Mouse (Mus musculus): ENCODE results near the gene Dbr1. TPM values are rescaled to one million over a fixed set of nuclear protein-coding genes. Genes with fewer than 3 reads are reported as not detected.
"Not testable (repeated sequence)": the region's sequence is repeated elsewhere in the genome, so short reads cannot be mapped to it uniquely, and the experiment has no call there.

Gene Dbr1
- polyA plus RNA-seq, 1 experiment from 2014 or later, result 33.9 TPM

DNA sequence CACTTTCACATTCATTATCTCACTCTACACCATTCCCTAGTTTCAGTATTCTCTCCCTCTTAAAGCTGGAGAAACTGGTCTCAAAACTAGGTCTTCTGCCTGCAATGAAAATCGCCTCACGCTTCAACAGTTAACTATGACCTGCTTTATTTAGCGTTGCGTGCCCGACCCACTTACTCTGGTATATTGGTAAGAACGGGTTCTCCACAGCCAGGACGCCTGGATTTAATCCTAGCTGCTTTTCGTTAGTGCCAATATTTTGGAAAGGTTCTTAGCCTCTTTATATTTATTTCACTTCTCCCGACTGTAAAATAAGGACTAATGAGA, 6.6 kb upstream of the Dbr1 start:
- no peak for TF ChIP-seq CTCF (IDR thresholded peaks at IDR 0.05; ENCODE audit: low read depth)
- peak overlapping the region; percentile 83 for H3K4me2 ChIP-seq
- ATAC-seq (ENCODE audit: insufficient read depth), result no peak
- H3K27ac ChIP-seq (ENCODE audit: low read depth), result peak overlapping the region; percentile 94; the same call in 1 of the 2 replicates
- no peaks in the 10 kb centered on the region for H3K27me3 ChIP-seq (ENCODE audit: insufficient read depth, low read length)
- no peaks in the 10 kb centered on the region for H3K36me3 ChIP-seq (ENCODE audit: insufficient read depth)
- peak overlapping the region; percentile 91 for H3K4me3 ChIP-seq (ENCODE audit: low read depth, low read length)
- peaks cover 9% of the 10 kb centered on the region; the same call in 1 of the 2 replicates for H3K4me1 ChIP-seq (ENCODE audit: insufficient read depth)
- peak overlapping the region; percentile 84 for H3K9ac ChIP-seq
- H3K9me3 ChIP-seq (ENCODE audit: low read depth, low read length), result no peaks in the 10 kb centered on the region
- DNase-seq, result no peak
- under 1% methylated on average over 9 of the region's 9 CpGs for WGBS

GRCm38 (mm10) chr9:99580655-99581054, 5.1 kb downstream of the Dbr1 start:
- 39% methylated on average over 2 of the region's 2 CpGs for WGBS
- DNase-seq (peak; percentile 77), ATAC-seq (ENCODE audit: insufficient read depth) (no peak)
- Histone ChIP-seq H3K27ac (ENCODE audit: low read depth) (no peak overlapping the region), H3K27me3 (ENCODE audit: insufficient read depth, low read length) (no peaks in the 10 kb centered on the region), H3K9me3 (ENCODE audit: low read depth, low read length) (no peaks in the 10 kb centered on the region), H3K9ac (no peak overlapping the region), H3K4me2 (no peak overlapping the region), H3K4me3 (ENCODE audit: low read depth, low read length) (no peak overlapping the region), H3K4me1 (ENCODE audit: insufficient read depth) (peaks cover 5% of the 10 kb centered on the region; the same call in 1 of the 2 replicates), H3K36me3 (ENCODE audit: insufficient read depth) (peaks cover 50% of the 10 kb centered on the region)
- TF ChIP-seq CTCF (IDR thresholded peaks at IDR 0.05; ENCODE audit: low read depth), result peak; percentile 75

DNA sequence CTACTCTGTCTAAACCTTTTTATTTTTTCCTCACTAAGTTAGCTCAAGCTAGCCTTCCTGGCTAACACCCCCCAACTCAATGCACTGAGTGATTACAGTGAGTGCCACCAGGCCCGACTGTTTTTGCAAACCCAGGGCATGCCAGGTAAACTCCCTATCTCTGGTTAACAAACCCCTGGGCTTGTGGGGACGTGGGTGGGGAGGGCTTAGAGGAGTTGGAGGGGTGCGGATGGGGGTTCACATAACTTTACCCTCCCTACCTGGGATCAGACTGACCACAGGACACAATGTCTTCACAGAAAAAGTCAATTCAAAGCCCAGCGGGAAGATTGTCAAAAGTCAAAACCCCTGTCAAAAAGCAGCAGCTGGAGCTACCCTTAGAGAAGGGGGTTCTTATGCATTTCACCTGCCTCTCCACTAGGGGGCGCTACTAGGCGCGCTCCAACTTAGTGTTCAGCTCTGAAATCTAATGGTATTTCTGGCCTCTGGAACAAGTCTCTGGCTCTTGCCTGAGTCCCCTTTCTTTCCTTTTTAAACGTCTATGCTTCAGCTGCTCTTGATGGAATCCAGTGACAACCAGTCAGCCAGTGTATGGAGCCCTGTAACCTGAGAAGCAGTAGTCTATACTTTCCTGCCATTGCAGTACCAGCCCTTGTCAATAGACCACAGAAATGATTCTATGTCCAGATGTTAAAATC, 12.1 kb downstream of the Dbr1 start:
- Histone ChIP-seq H3K9ac (no peak overlapping the region), H3K4me2 (no peak overlapping the region), H3K9me3 (ENCODE audit: low read depth, low read length) (no peaks in the 10 kb centered on the region), H3K27me3 (ENCODE audit: insufficient read depth, low read length) (no peaks in the 10 kb centered on the region), H3K36me3 (ENCODE audit: insufficient read depth) (peaks cover 21% of the 10 kb centered on the region), H3K4me1 (ENCODE audit: insufficient read depth) (no peaks in the 10 kb centered on the region), H3K4me3 (ENCODE audit: low read depth, low read length) (no peak overlapping the region), H3K27ac (ENCODE audit: low read depth) (no peak overlapping the region)
- ATAC-seq (ENCODE audit: insufficient read depth), result peak; percentile 49; the same call in 1 of the 2 replicates
- peak; percentile 81 for DNase-seq
- peak; percentile 88 for TF ChIP-seq CTCF (IDR thresholded peaks at IDR 0.05; ENCODE audit: low read depth)
- 28% methylated on average over 8 of the region's 8 CpGs for WGBS

GRCm38 (mm10) chr9:99591144-99591543, 15.5 kb downstream of the Dbr1 start:
- no peaks in the 10 kb centered on the region for H3K36me3 ChIP-seq (ENCODE audit: insufficient read depth)
- H3K4me2 ChIP-seq, result no peak overlapping the region
- H3K9me3 ChIP-seq (ENCODE audit: low read depth, low read length), result no peaks in the 10 kb centered on the region; the same call in 1 of the 2 replicates
- H3K27ac ChIP-seq (ENCODE audit: low read depth), result no peak overlapping the region
- H3K9ac ChIP-seq, result no peak overlapping the region
- 62% methylated on average over 8 of the region's 8 CpGs for WGBS
- no peak for ATAC-seq (ENCODE audit: insufficient read depth)
- no peak for TF ChIP-seq CTCF (IDR thresholded peaks at IDR 0.05; ENCODE audit: low read depth)
- H3K27me3 ChIP-seq (ENCODE audit: insufficient read depth, low read length), result no peaks in the 10 kb centered on the region
- DNase-seq, result no peak
- H3K4me1 ChIP-seq (ENCODE audit: insufficient read depth), result no peaks in the 10 kb centered on the region
- H3K4me3 ChIP-seq (ENCODE audit: low read depth, low read length), result no peak overlapping the region

DNA sequence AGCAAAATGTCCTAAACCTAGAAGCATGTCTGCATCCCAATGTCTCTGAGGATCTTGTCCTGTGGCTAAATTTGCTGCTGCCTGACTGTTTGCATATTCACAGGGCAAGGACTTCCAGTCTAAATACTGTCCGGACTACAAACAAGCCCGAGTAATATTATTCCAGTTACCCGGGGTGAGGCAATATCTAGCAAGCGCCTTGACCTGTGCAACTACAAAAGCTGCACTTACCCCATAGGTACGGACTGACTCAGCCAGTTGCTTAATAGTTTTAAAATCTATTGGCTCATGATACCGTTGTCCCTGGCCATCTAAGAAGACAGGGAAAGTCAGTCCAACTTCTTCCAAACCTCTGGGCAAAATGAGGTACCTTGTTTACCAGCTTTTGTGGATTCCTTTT, 23.5 kb downstream of the Dbr1 start:
- not testable (repeated sequence) for H3K27me3 ChIP-seq (ENCODE audit: insufficient read depth, low read length); H3K9me3 ChIP-seq (ENCODE audit: low read depth, low read length); H3K4me1 ChIP-seq (ENCODE audit: insufficient read depth); H3K36me3 ChIP-seq (ENCODE audit: insufficient read depth); DNase-seq; H3K27ac ChIP-seq (ENCODE audit: low read depth); ATAC-seq (ENCODE audit: insufficient read depth); H3K9ac ChIP-seq; H3K4me2 ChIP-seq; H3K4me3 ChIP-seq (ENCODE audit: low read depth, low read length)
- WGBS, result 92% methylated on average over 6 of the region's 6 CpGs

DNA sequence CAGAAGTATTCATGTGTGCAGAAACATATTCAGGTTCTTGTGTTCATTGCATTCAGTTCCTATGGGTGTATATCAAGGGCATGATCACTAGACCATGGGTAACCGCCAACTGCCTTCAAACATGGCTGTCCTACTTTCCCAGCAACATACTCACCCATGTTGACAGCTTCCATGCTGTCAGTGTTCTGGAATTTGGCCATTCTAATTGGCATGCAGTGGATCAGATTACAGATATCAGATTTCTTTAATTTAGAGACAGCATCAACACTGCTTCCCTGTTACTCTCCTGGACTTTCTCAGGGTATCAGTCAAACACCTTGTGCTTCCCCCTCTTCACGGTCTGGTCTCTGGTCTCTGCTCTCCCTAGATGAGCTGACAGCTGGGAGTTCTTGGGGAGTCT, 28.0 kb downstream of the Dbr1 start:
- H3K27ac ChIP-seq (ENCODE audit: low read depth), result no peak overlapping the region
- H3K4me3 ChIP-seq (ENCODE audit: low read depth, low read length), result no peak overlapping the region
- no peaks in the 10 kb centered on the region for H3K27me3 ChIP-seq (ENCODE audit: insufficient read depth, low read length)
- 58% methylated on average over 2 of the region's 2 CpGs for WGBS
- H3K36me3 ChIP-seq (ENCODE audit: insufficient read depth), result no peaks in the 10 kb centered on the region
- no peak overlapping the region for H3K9ac ChIP-seq
- H3K4me2 ChIP-seq, result no peak overlapping the region
- DNase-seq (no peak), ATAC-seq (ENCODE audit: insufficient read depth) (no peak)
- H3K9me3 ChIP-seq (ENCODE audit: low read depth, low read length), result no peaks in the 10 kb centered on the region
- TF ChIP-seq CTCF (IDR thresholded peaks at IDR 0.05; ENCODE audit: low read depth), result no peak
- H3K4me1 ChIP-seq (ENCODE audit: insufficient read depth), result no peaks in the 10 kb centered on the region

DNA sequence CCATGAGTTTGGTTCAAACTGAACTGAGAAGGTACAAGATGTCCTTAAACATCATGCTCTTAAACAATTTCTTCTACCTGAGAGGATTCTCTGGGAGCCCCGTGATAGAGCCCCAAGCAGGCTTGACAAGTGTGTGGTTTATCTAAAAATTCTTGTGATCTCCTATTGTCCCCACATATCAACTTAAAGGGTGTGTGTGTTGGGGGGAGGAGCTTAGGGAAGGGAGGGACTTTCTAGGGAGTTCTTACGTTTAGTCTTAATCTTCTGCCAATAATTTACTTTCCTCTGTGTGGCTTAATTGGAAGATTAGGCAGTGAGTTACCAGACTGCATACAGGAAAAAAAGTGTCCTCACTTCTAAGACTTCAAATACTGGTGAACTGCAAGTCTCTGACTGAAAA, 36.6 kb downstream of the Dbr1 start, which contains the start of gene A4gnt:
Gene A4gnt (plus strand): TSS at position 301 of the 400 bp plus-strand sequence.
- ATAC-seq (ENCODE audit: insufficient read depth), result no peak
- H3K4me1 ChIP-seq (ENCODE audit: insufficient read depth), result no peaks in the 10 kb centered on the region
- no peak within 1 kb of the TSS for H3K4me2 ChIP-seq
- H3K9me3 ChIP-seq (ENCODE audit: low read depth, low read length), result no peaks in the 10 kb centered on the region
- DNase-seq, result no peak
- WGBS, result 32% methylated on average over 2 of the region's 2 CpGs
- no peaks in the 10 kb centered on the region for H3K27me3 ChIP-seq (ENCODE audit: insufficient read depth, low read length)
- no peak within 1 kb of the TSS for H3K4me3 ChIP-seq (ENCODE audit: low read depth, low read length)
- H3K36me3 ChIP-seq (ENCODE audit: insufficient read depth), result no peaks in the 10 kb centered on the region
- no peak for TF ChIP-seq CTCF (IDR thresholded peaks at IDR 0.05; ENCODE audit: low read depth)
- H3K9ac ChIP-seq, result no peak within 1 kb of the TSS
- no peak within 1 kb of the TSS for H3K27ac ChIP-seq (ENCODE audit: low read depth)
